Mouse (Mus musculus) C2C12 (cell line): Measurements from ENCODE around the gene Klf11.

Source experiments
- CEBPB ChIP-seq: IDR thresholded peaks from one replicate; pipeline ENCODE4 v1.6.1; 2011; ENCODE audit warnings: low read depth, mild to moderate bottlenecking, control low read depth, moderate library complexity
- CTCF ChIP-seq: IDR thresholded peaks from one replicate; pipeline ENCODE4 v1.5.1; 2011; ENCODE audit not compliant: control insufficient read depth, insufficient read depth, insufficient read length
- MAX ChIP-seq: IDR thresholded peaks from one replicate; pipeline ENCODE4 v1.6.1; 2011; ENCODE audit warnings: mild to moderate bottlenecking, control low read depth
- MYOD1 ChIP-seq: IDR thresholded peaks from one replicate; pipeline ENCODE4 v1.6.1; 2011; ENCODE audit warnings: low read depth; ENCODE audit not compliant: control insufficient read depth, insufficient read length
- MYOG ChIP-seq: IDR thresholded peaks from one replicate; pipeline ENCODE4 v1.6.1; 2011; ENCODE audit not compliant: control insufficient read depth, insufficient read length; ENCODE audit errors: extremely low read depth
- USF1 ChIP-seq: IDR thresholded peaks from one replicate; pipeline ENCODE4 v1.6.1; 2011; ENCODE audit warnings: low read depth, mild to moderate bottlenecking, control low read depth, moderate library complexity

- TF ChIP-seq CTCF (no peak), MYOD1 (no peak), MAX (no peak), CEBPB (no peak), USF1 (no peak), MYOG (no peak)
Measured at GRCm38 (mm10) chr12:24710672-24711071, 59.6 kb downstream of the Klf11 start.
